Comparison of ENCODE assay signal across 8 mouse cellular contexts in the genomic region with DNA sequence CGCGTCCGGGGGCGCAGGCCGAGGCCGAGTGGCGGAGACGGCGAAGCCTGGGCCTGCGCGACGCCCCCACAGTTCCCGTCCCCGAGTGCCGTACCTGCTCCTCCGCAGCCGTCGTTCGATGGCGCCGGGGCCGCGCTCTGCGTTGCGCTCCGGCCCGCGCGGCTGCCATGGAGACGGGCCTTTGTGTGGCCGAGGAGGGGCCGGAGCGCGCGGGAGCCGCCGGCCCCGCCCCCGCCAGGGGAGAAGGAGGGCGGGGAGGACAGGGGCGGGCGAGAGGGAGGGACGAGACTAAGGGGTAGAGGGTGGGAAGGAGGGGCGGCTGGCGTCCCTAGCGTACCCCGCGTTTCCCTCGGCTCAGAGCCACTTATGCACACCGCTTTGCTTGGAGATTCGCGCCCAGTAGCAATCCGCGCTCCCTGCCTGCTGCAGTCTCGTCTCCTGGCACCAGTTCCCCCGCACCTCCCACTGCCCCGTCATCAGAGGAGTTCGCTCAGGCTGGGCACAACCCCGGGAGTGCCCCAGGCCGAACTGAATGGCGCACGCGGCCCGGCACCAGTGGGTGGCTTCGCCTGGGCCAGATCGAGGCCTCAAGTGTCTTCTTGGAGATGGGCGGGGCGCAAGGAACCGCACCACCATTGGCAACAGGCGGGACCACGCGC. TPM values are rescaled to one million over a fixed set of nuclear protein-coding genes. Genes with fewer than 3 reads are reported as not detected.
A peak's percentile ranks its signal among the peaks of the same experiment; 100 is the strongest.
DNase-seq lines count a peak whose midpoint lies in the region; ATAC-seq and TF ChIP-seq lines count a peak whose summit lies in the region.

A gene (minus strand): TSS at position 218 of the 659 bp plus-strand sequence.

- dilution Hi-C loops in CH12.LX (cut with MboI; ENCODE audit: extremely low pct_ligation_motif_present, extremely low pct_unique_long_range_greater_than_20kb, low sequenced_read_pairs) = no loop called here

- peaks cover 6 to 41% of the 10 kb centered on the region in 2 experiments for H3K36me3 ChIP-seq in CH12.LX (replicated peaks in 1 of 2; ENCODE audit: control insufficient read depth in 1 of 2, insufficient read depth in 1 of 2, low read length in 1 of 2)
- no peaks in the 10 kb centered on the region; the same call in 1 of the 2 replicates for H3K36me3 ChIP-seq in forebrain, embryonic 11.5 days (ENCODE audit: control insufficient read depth, insufficient read depth, low read length)
- 0 out of 2 replicates have a peak, but pooled peaks cover 3% of the 10 kb centered on the region for H3K36me3 ChIP-seq in heart, embryonic 14.5 days (ENCODE audit: control insufficient read depth, insufficient read depth, low read length)
- H3K36me3 ChIP-seq in liver, embryonic 13.5 days = no peaks in the 10 kb centered on the region
- 0 out of 2 replicates have a peak, but pooled peaks cover 3% of the 10 kb centered on the region for H3K36me3 ChIP-seq in neural tube, embryonic 11.5 days (ENCODE audit: control insufficient read depth, insufficient read depth, low read length)

- TF ChIP-seq POLR2A in CH12.LX (IDR thresholded peaks at IDR 0.05; ENCODE audit: low read depth, low read length) = no peak; the same call in 1 of the 2 replicates

- ATAC-seq in forebrain, embryonic 11.5 days (replicated peaks; ENCODE audit: low FRiP score) = peak; percentile 91
- peak; percentile 83 for ATAC-seq in heart, embryonic 14.5 days (ENCODE audit: insufficient number of reproducible peaks, insufficient read depth, low FRiP score, low read depth)
- ATAC-seq in liver, embryonic 13.5 days (ENCODE audit: low read depth) = peak; percentile 60
- peak; percentile 86 for ATAC-seq in neural tube, embryonic 11.5 days (ENCODE audit: insufficient read depth, low FRiP score, low TSS enrichment)

- no peak for TF ChIP-seq RAD21 in CH12.LX (IDR thresholded peaks at IDR 0.05; ENCODE audit: low read depth, low read length)

- peak within 1 kb of the TSS; percentile 15 to 77 (median 45) for H3K4me3 ChIP-seq in CH12.LX (replicated peaks in 1 of 3; ENCODE audit: low read depth in 2 of 3, low read length in 2 of 3, poor library complexity in 1 of 3)
- peak within 1 kb of the TSS; percentile 84 for H3K4me3 ChIP-seq in forebrain, embryonic 11.5 days (ENCODE audit: low read depth, low read length)
- H3K4me3 ChIP-seq in heart, embryonic 14.5 days (ENCODE audit: control insufficient read depth in 1 of 2, insufficient read depth in 1 of 2, low read depth in 1 of 2, low read length in 2 of 2) = peak within 1 kb of the TSS; percentile 80 to 81
- peak within 1 kb of the TSS; percentile 63 for H3K4me3 ChIP-seq in liver, embryonic 13.5 days (replicated peaks)
- H3K4me3 ChIP-seq in neural tube, embryonic 11.5 days (ENCODE audit: low read depth, low read length) = peak within 1 kb of the TSS; percentile 76

- no peaks in the 10 kb centered on the region for H3K27me3 ChIP-seq in CH12.LX (replicated peaks)
- no peaks in the 10 kb centered on the region for H3K27me3 ChIP-seq in forebrain, embryonic 11.5 days (ENCODE audit: control insufficient read depth, insufficient read depth, low read length)
- H3K27me3 ChIP-seq in heart, embryonic 14.5 days (ENCODE audit: control insufficient read depth, insufficient read depth, low read length) = no peaks in the 10 kb centered on the region
- H3K27me3 ChIP-seq in liver, embryonic 13.5 days = peaks cover 63% of the 10 kb centered on the region
- H3K27me3 ChIP-seq in neural tube, embryonic 11.5 days (ENCODE audit: control insufficient read depth, insufficient read depth, low read length) = no peaks in the 10 kb centered on the region

- DNase-seq in CH12.LX (ENCODE audit: extremely low read depth) = no peak
- peak; percentile 89 for DNase-seq in brain, adult 2 months (ENCODE audit: low read depth, low spot score)
- DNase-seq in forebrain, embryonic 11.5 days (ENCODE audit: low spot score) = peak; percentile 94
- DNase-seq in kidney, postnatal 10 days = peak; percentile 91
- DNase-seq in liver, embryonic 13.5 days = no peak
- peak; percentile 96 for DNase-seq in neural tube, embryonic 11.5 days (ENCODE audit: low spot score)
- DNase-seq in urinary bladder, adult 2 months (ENCODE audit: low spot score) = peak; percentile 75

- TF ChIP-seq EP300 in CH12.LX (IDR thresholded peaks at IDR 0.05; ENCODE audit: low read length) = no peak

- no peak within 1 kb of the TSS for H3K27ac ChIP-seq in CH12.LX (ENCODE audit: insufficient read depth, low read depth)
- peak within 1 kb of the TSS; percentile 90 for H3K27ac ChIP-seq in forebrain, embryonic 11.5 days (ENCODE audit: low read depth, low read length)
- peak within 1 kb of the TSS; percentile 90 to 96 for H3K27ac ChIP-seq in heart, embryonic 14.5 days (replicated peaks in 1 of 2; ENCODE audit: control insufficient read depth in 1 of 2, insufficient read depth in 1 of 2, low read depth in 2 of 2, low read length in 2 of 2)
- H3K27ac ChIP-seq in liver, embryonic 13.5 days = peak within 1 kb of the TSS; percentile 85
- peak within 1 kb of the TSS; percentile 79 for H3K27ac ChIP-seq in neural tube, embryonic 11.5 days (ENCODE audit: low read depth, low read length)

- WGBS in forebrain, embryonic 11.5 days = under 1% methylated on average over 66 of the region's 72 CpGs
- under 1% methylated on average over 63 of the region's 72 CpGs for WGBS in heart, embryonic 14.5 days
- WGBS in liver, embryonic 13.5 days (ENCODE audit: insufficient replicate concordance) = 1% methylated on average over 71 of the region's 72 CpGs
- under 1% methylated on average over 66 of the region's 72 CpGs for WGBS in neural tube, embryonic 11.5 days

- peak within 1 kb of the TSS; percentile 92 for H3K4me2 ChIP-seq in CH12.LX (ENCODE audit: insufficient read depth, low read depth, poor library complexity, severe bottlenecking)
- peak within 1 kb of the TSS; percentile 88 for H3K4me2 ChIP-seq in forebrain, embryonic 11.5 days (ENCODE audit: low read depth, low read length, severe bottlenecking)
- peak within 1 kb of the TSS; percentile 92 for H3K4me2 ChIP-seq in heart, embryonic 14.5 days (ENCODE audit: low read length)
- H3K4me2 ChIP-seq in liver, embryonic 13.5 days = peak within 1 kb of the TSS; percentile 69
- peak within 1 kb of the TSS; percentile 95 for H3K4me2 ChIP-seq in neural tube, embryonic 11.5 days (ENCODE audit: low read depth)

- H3K9ac ChIP-seq in CH12.LX (ENCODE audit: insufficient read depth, low read depth) = peak within 1 kb of the TSS; percentile 35
- H3K9ac ChIP-seq in forebrain, embryonic 11.5 days (ENCODE audit: low read length) = peak within 1 kb of the TSS; percentile 94
- peak within 1 kb of the TSS; percentile 82 for H3K9ac ChIP-seq in heart, embryonic 14.5 days (ENCODE audit: low read length)
- peak within 1 kb of the TSS; percentile 65 for H3K9ac ChIP-seq in liver, embryonic 13.5 days
- H3K9ac ChIP-seq in neural tube, embryonic 11.5 days (ENCODE audit: low read length) = peak within 1 kb of the TSS; percentile 92

- no peak for TF ChIP-seq CTCF in CH12.LX (conservative IDR thresholded peaks at IDR 0.05 in 1 of 2, IDR thresholded peaks at IDR 0.05 in 1 of 2; ENCODE audit: low read depth in 2 of 2, low read length in 2 of 2)

- peaks cover 8% of the 10 kb centered on the region for H3K9me3 ChIP-seq in CH12.LX (replicated peaks; ENCODE audit: low read length)
- H3K9me3 ChIP-seq in forebrain, embryonic 11.5 days (ENCODE audit: control insufficient read depth, low read length) = no peaks in the 10 kb centered on the region
- H3K9me3 ChIP-seq in heart, embryonic 14.5 days (ENCODE audit: control insufficient read depth, low read length) = no peaks in the 10 kb centered on the region
- H3K9me3 ChIP-seq in liver, embryonic 13.5 days (replicated peaks) = no peaks in the 10 kb centered on the region
- no peaks in the 10 kb centered on the region for H3K9me3 ChIP-seq in neural tube, embryonic 11.5 days (ENCODE audit: control insufficient read depth, low read length)

- in situ Hi-C loops in CH12.LX (cut with MboI; ENCODE audit: low pct_ligation_motif_present, low pct_unique_long_range_greater_than_20kb, low sequenced_read_pairs) = no loop called here

- H3K4me1 ChIP-seq in CH12.LX (ENCODE audit: control insufficient read depth in 1 of 2, insufficient read depth in 2 of 2) = peaks cover 22 to 48% of the 10 kb centered on the region in 2 experiments
- H3K4me1 ChIP-seq in forebrain, embryonic 11.5 days (replicated peaks; ENCODE audit: control insufficient read depth, insufficient read depth, low read length) = peaks cover 43% of the 10 kb centered on the region
- H3K4me1 ChIP-seq in heart, embryonic 14.5 days (ENCODE audit: control insufficient read depth in 2 of 2, insufficient read depth in 2 of 2, low read length in 2 of 2) = peaks cover 46 to 58% of the 10 kb centered on the region in 2 experiments
- peaks cover 61% of the 10 kb centered on the region for H3K4me1 ChIP-seq in liver, embryonic 13.5 days (replicated peaks)
- H3K4me1 ChIP-seq in neural tube, embryonic 11.5 days (ENCODE audit: control insufficient read depth, insufficient read depth, low read length) = peaks cover 47% of the 10 kb centered on the region

- 0 out of 2 replicates have a peak, but pooled peaks cover 3% of the 10 kb centered on the region for H3K79me2 ChIP-seq in CH12.LX (replicated peaks; ENCODE audit: control insufficient read depth, extremely low read depth, insufficient read depth, poor library complexity, severe bottlenecking)

TF ChIP-seq in CH12.LX, 34 proteins besides CTCF, POLR2A, EP300 and RAD21:
- peak; percentile 60; the same call in 1 of the 2 replicates for TF ChIP-seq MAZ (IDR thresholded peaks at IDR 0.05; ENCODE audit: low read depth, low read length)
- TF ChIP-seq USF2 (conservative IDR thresholded peaks at IDR 0.05; ENCODE audit: low read depth, low read length) = no peak
- no peak for TF ChIP-seq KAT2A (IDR thresholded peaks at IDR 0.05; ENCODE audit: insufficient replicate concordance, low read length)
- no peak for TF ChIP-seq RCOR1 (conservative IDR thresholded peaks at IDR 0.05; ENCODE audit: low read depth, low read length)
- TF ChIP-seq POLR2AphosphoS2 (IDR thresholded peaks at IDR 0.05; ENCODE audit: low read depth, low read length) = no peak
- TF ChIP-seq NELFE (IDR thresholded peaks at IDR 0.05; ENCODE audit: low read depth, low read length) = 0 out of 2 replicates have a peak, but pooled peaks have one; percentile 11
- TF ChIP-seq ZMIZ1 (IDR thresholded peaks at IDR 0.05; ENCODE audit: low read depth, low read length) = peak; percentile 29; the same call in 1 of the 2 replicates
- peak; percentile 14; the same call in 1 of the 2 replicates for TF ChIP-seq MXI1 (IDR thresholded peaks at IDR 0.05; ENCODE audit: low read depth, low read length)

RNA-seq across cellular contexts. Expression of the gene that starts here (rescaled TPM):
- total RNA-seq in CH12.LX (2012; rRNA removed) (40.1 and 51.5 TPM in 2 replicates), CH12.LX (2014; rRNA removed) (2.7 and 2.9 TPM in 2 replicates)
- polyA plus RNA-seq in CH12.LX (2012; ENCODE audit: insufficient read length, low read depth) = 4.3 and 4.5 TPM in 2 replicates
- polyA plus RNA-seq in forebrain, embryonic 11.5 days (2014; fragmentation: Nextera tagmentation; extraction: Ambion mirVana) = 162 and 176 TPM in 2 replicates
- 87.4 and 99.3 TPM in 2 replicates for polyA plus RNA-seq in heart, embryonic 14.5 days (2014; fragmentation: Nextera tagmentation; extraction: Ambion mirVana)
- 20.2 and 21.2 TPM in 2 replicates for polyA plus RNA-seq in liver, embryonic 13.5 days (2015; fragmentation: Nextera tagmentation; extraction: Ambion mirVana)
- 112 and 117 TPM in 2 replicates for polyA plus RNA-seq in neural tube, embryonic 11.5 days (2014; fragmentation: Nextera tagmentation; extraction: Ambion mirVana)
- 171 and 187 TPM in 2 replicates for polyA plus RNA-seq in urinary bladder, adult 2 months (2012; rRNA removed)

Comparison
In these comparisons a context has a peak if more than half of its experiments do, and no peak if none do; other contexts are left out.
1. DNase-seq: peak in brain, adult 2 months (single experiment), forebrain, embryonic 11.5 days (single experiment), kidney, postnatal 10 days (single experiment), neural tube, embryonic 11.5 days (single experiment) and urinary bladder, adult 2 months (single experiment); none in CH12.LX (single experiment) and liver, embryonic 13.5 days (single experiment).
2. H3K9ac ChIP-seq: peak in every context shown above with its lines; median percentile 94 in forebrain, embryonic 11.5 days; 92 in neural tube, embryonic 11.5 days; 82 in heart, embryonic 14.5 days; 65 in liver, embryonic 13.5 days; 35 in CH12.LX.
3. Peak in every context shown above with its lines, with median percentiles within 50 percentile points of each other: H3K4me2 ChIP-seq, H3K4me3 ChIP-seq and ATAC-seq.